Mouse (Mus musculus): Measurements from ENCODE around the gene Ust.

DNA sequence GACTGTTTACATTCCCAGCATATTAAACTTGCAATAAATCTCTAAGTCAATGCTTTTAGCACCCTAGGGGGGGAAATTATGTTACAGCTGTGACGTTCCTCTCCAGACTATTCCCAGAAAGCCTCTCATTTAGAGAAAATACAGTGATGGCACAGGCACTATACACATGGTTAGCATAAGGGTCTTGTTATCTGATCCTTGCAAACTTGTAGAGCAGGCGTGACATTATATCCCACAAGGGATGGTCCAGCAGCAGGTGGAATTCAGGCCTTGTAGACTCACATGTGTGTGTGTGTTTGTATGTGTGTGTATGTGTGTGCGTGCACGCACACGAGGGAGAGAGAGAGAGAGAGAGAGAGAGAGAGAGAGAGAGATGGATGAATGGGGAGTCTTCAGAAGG is 57.3 kb downstream of the Ust start:
- TF ChIP-seq POLR2A (IDR thresholded peaks at IDR 0.05; ENCODE audit: borderline replicate concordance, insufficient read depth, low read length) (no peak), CTCF (IDR thresholded peaks at IDR 0.05; ENCODE audit: borderline replicate concordance, insufficient read depth, low read depth, low read length) (no peak)

Data from cerebellum, adult 2 months (tissue).